Mouse (Mus musculus) kidney, adult 9 months (tissue): Measurements from ENCODE around the gene Hsd11b2.

Experiments
- DNase-seq: peaks from one replicate; pipeline ENCODE4 v3.0.0; 2022

Hsd11b2 gene

GRCm38 (mm10) chr8:105518436-105519313 is at the start of gene Hsd11b2:
Gene Hsd11b2 (plus strand): TSS chr8:105518755.
- peak; percentile 45 for DNase-seq

- DNase-seq = peak; percentile 6
These were observed 49.4 kb upstream of the Hsd11b2 start for GRCm38 (mm10) chr8:105469041-105469695.

- DNase-seq = no peak
These were observed 48.7 kb upstream of the Hsd11b2 start for GRCm38 (mm10) chr8:105469816-105470215.

GRCm38 (mm10) chr8:105470262-105470661 is 48.3 kb upstream of the Hsd11b2 start:
- DNase-seq = no peak

- DNase-seq = peak; percentile 8
These were observed 47.8 kb upstream of the Hsd11b2 start for GRCm38 (mm10) chr8:105470681-105471313.

GRCm38 (mm10) chr8:105471314-105472015 is 47.1 kb upstream of the Hsd11b2 start, which contains the start of gene Tppp3:
Gene Tppp3 (minus strand): TSS chr8:105471526.
- DNase-seq = peak; percentile 96

- DNase-seq = no peak
These were observed 46.1 kb upstream of the Hsd11b2 start for GRCm38 (mm10) chr8:105472414-105472932.

GRCm38 (mm10) chr8:105472983-105473382 is 45.6 kb upstream of the Hsd11b2 start:
- no peak for DNase-seq

GRCm38 (mm10) chr8:105473816-105474606 is 44.5 kb upstream of the Hsd11b2 start:
- peak; percentile 46 for DNase-seq

- no peak for DNase-seq
These were observed 43.9 kb upstream of the Hsd11b2 start for GRCm38 (mm10) chr8:105474680-105475079.

GRCm38 (mm10) chr8:105475254-105475653 is 43.3 kb upstream of the Hsd11b2 start:
- no peak for DNase-seq

- no peak for DNase-seq
These were observed 42.8 kb upstream of the Hsd11b2 start for GRCm38 (mm10) chr8:105475742-105476141.

- DNase-seq = no peak
These were observed 42.4 kb upstream of the Hsd11b2 start for GRCm38 (mm10) chr8:105476161-105476560.

GRCm38 (mm10) chr8:105476628-105477413 is 41.7 kb upstream of the Hsd11b2 start:
- peak; percentile 64 for DNase-seq

GRCm38 (mm10) chr8:105477792-105478191 is 40.8 kb upstream of the Hsd11b2 start:
- no peak for DNase-seq

- no peak for DNase-seq
These were observed 37.5 kb upstream of the Hsd11b2 start for GRCm38 (mm10) chr8:105481013-105481412.

GRCm38 (mm10) chr8:105481453-105481852 is 37.1 kb upstream of the Hsd11b2 start:
- no peak for DNase-seq

GRCm38 (mm10) chr8:105482123-105482522 is 36.4 kb upstream of the Hsd11b2 start:
- DNase-seq = no peak

- no peak for DNase-seq
These were observed 35.1 kb upstream of the Hsd11b2 start for GRCm38 (mm10) chr8:105483212-105484029.

- DNase-seq = no peak
These were observed 34.6 kb upstream of the Hsd11b2 start for GRCm38 (mm10) chr8:105484030-105484368.
